Mouse (Mus musculus) bone marrow, adult 2 months (tissue): Measurements from ENCODE around the gene Rsg1.

Source experiments
- CTCF ChIP-seq: fragments of 200-500 bp; IDR thresholded peaks from 2 replicates; pipeline ENCODE4 v1.5.1; 2011; ENCODE audit warnings: low read length, control low read depth; ENCODE audit not compliant: control insufficient read depth, insufficient read depth
- POLR2A ChIP-seq: fragments of 200-500 bp; IDR thresholded peaks from 2 replicates; pipeline ENCODE4 v1.6.1; 2011; ENCODE audit warnings: low read depth, mild to moderate bottlenecking, control low read depth, low read length, borderline replicate concordance; ENCODE audit not compliant: control insufficient read depth

- no peak for TF ChIP-seq POLR2A
- TF ChIP-seq CTCF = no peak
These were observed 31.8 kb upstream of the Rsg1 start for GRCm38 (mm10) chr4:141181981-141182380.
